Mouse (Mus musculus) heart, adult 9 months (tissue): ENCODE measurements around the gene Foxp1.
A peak's percentile ranks its signal among the peaks of the same experiment; 100 is the strongest.

Experiments
- DNase-seq, 2 experiments: peaks; one replicate each; pipeline ENCODE4 v3.0.0; 2022; ENCODE audit warnings: low spot score in 2 of 2

Gene Foxp1

GRCm38 (mm10) chr6:99285026-99285425 is 237.5 kb downstream of the Foxp1 start:
- no peak for DNase-seq

DNA sequence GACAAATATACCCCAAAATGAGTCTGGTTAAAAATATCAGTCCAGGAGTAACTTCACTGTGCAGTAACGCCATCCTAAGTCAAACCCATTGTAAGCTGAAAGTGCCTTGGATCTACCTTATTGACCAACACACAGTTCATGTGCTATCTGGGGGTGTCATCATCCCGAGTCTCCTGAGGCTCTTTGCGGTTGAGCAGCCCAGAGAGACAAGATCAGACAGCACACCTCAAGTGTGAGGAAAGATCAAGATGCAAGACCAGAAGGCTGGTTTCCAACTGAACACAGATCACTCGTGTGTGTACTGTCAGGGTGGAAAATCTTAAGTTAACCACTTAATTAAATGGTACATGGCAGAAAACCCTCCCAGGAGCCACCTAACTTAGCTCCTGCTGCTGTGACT is 238.5 kb downstream of the Foxp1 start:
- no peak for DNase-seq

DNA sequence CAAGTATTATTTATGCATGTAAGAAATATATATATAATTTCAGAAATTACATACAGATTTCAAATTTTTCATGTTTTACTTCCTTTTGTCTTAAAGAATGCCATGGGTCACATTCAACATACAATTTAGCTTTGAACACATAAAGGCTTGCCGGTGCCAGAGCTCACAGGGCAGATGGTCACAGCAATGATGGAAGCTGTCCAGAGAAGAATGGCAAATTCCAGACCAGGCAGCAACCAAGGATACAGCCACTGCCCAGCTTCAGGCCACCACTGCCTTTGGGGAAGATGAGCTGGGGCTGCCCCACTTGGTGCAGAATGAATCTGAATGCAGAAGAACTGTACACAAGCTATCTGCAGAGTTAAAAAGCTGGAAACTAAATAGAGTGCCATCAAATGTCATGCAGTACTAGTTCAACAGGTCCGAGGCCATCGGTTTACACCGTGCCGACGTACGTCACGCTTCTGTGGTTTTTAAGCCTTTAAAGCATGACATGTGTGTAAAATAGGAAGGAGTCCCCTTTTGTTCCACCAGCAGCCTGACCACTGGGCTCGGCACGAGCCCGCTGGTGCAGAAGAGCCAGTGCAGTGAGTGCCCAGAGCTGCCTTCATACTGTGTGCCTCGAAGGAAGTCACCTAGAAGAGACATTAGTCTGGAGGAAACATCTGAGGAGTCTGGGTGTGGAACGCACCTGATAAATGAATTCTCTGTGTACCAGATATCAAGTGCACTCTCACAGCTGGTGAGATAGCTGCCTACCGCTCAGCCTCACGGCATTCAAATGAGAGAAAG is 239.5 kb downstream of the Foxp1 start:
- DNase-seq = no peak

DNA sequence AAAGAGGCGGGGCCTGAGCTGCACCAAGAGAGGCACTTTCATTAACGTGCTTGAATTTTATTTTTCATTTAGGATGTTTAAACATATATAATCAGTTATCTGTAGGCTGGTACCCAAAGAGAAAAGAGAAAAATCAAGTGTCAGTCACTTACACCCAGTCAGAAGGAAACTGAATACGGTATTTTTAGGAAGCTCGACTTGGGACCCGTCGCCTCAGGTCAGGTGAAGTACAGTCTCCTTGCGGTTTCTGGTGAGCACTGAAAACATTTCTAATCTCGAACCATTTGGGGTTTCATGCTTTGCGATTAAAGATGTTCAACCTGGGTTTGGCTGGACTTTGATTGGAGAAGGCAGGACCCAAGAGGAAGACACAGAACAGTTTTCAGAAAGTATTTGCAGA is 241.1 kb downstream of the Foxp1 start:
- DNase-seq = no peak

DNA sequence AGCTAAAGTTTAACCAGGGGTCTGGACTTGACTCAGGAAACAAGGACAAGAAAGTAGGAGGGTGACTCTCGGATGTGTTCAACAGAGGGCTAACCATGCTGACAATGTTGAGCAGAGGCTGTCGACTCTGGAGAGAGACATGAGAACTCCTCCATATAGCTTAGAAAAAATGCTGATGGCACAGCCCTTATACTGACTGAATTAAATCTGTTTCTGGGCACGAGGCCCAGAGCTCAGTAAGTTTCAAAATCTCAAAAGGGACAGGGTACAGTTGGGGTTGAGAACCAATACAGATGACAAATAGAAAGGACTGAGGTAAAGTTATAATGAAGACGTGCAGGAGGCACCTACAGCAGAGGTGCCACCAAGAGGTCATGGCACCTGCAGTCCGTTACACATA is 241.9 kb downstream of the Foxp1 start:
- DNase-seq = no peak

- no peak for DNase-seq
Observed at GRCm38 (mm10) chr6:99277251-99277650, 245.3 kb downstream of the Foxp1 start.

DNA sequence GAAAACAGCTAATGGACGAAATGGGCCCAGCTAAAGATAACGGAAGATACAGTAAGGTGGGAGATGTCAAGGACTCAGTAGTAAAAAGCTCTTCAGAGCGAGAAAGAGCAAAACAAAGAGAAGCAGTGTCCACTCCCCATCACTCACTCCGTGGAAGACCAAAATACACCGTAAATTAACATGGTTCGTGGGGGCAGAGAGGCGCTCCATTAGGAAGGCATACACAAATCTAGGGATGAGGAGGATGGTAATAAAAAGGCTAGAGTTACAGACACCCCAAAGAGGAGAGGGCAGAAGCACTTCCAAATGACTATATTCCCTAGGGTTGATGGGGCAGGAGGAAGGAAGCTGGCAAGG is 246.2 kb downstream of the Foxp1 start:
- DNase-seq = no peak

GRCm38 (mm10) chr6:99275381-99276296 is 246.9 kb downstream of the Foxp1 start:
- no peak for DNase-seq

- DNase-seq = no peak
Observed at GRCm38 (mm10) chr6:99274667-99275066, 247.9 kb downstream of the Foxp1 start.

DNA sequence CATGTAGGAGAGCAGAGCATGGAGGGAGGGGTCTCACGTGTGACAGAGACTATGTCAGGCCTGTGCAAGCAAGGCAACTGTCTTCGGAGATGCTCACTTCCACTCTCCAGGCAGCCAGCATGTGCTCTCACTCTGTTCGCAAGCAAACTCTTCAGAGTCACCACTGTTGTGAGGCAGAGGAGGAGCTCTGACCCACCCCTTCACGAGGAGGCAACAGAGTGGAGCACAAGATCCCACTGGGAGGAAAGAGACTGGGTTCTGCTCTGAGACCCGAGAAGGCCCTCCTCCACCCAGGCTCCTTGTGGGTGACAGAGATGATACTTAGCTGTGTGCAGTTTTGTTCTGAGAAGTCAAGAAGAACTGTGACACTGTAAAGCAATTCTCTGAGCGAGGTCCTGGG is 248.3 kb downstream of the Foxp1 start:
- DNase-seq = no peak

GRCm38 (mm10) chr6:99273177-99273576 is 249.3 kb downstream of the Foxp1 start:
- DNase-seq = no peak

DNA sequence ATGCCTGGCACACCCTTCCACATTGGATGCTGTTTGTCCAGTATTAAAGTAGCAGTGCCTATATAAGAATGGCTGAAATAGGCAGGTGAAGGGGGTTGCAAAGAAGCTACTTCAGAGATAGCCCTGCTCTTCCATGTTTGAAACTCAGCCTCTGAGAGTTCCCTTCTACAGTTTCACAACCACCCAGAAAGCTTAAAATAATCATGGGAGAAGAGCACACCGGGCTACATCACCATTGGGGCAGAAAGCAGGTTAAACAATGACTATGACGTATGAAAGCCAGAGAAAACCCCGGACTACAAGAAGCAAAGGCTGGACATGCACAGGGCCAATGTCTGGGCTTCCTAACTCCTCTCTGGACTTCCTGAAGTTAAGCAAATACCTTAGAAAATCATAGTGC is 250.3 kb downstream of the Foxp1 start:
- no peak for DNase-seq

GRCm38 (mm10) chr6:99271741-99272140 is 250.8 kb downstream of the Foxp1 start:
- no peak for DNase-seq

GRCm38 (mm10) chr6:99269921-99270320 is 252.6 kb downstream of the Foxp1 start:
- DNase-seq = no peak

GRCm38 (mm10) chr6:99268171-99269061 is 254.1 kb downstream of the Foxp1 start:
- DNase-seq = no peak

DNA sequence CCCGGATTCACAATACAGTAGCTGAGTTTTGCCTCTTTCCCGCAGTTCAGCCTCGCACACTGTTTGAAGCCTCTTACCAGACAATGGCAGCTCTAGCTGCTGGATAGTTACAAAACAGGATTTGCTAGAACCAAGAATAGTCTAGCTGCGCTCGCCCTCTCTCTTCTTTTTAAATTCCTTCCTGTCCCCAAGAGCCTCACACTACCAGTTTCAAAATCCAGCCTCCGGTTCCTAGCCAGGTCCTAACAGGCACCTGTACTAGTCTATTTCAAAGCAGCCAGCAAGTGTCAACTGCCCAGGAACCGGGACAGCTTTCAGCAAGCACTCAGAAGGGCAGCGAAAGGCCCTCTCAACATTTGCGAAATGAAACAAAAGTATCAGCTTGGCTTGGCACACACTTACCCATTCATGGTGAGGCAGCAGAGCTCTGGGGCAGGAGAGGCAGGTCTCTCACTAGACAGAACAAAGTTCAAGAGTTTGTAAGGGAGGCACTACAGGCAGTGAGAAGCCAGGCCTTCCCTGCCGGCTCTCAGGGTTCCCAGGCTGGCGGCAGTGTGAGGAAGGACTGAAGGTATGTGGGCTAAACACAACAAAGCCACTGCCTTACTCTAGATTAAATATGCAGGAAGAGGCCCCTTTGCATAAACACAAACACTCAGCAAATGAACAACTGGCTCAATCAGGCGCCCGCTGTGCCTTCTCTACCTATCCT is 256.4 kb downstream of the Foxp1 start:
- DNase-seq = peak; percentile 13 to 24

DNA sequence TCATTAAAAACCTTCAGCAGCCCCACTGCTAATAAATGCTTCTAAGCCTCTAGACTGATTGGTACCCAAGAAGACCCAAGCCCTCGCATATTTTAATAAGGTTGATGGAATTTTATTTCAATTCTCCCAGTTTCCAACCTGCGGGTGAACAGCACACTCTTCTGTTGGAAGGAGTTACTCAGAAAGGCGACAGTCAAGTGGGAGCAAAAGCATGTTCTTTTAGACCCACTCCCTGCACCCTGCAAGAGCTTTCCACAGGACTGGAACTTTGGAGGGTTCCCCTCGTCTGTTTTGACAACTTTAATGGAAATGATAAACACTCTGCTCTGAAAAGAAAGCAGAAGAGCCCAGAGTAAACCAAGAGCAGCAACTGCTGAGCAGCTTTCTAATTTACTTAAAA is 257.3 kb downstream of the Foxp1 start:
- DNase-seq = no peak

DNA sequence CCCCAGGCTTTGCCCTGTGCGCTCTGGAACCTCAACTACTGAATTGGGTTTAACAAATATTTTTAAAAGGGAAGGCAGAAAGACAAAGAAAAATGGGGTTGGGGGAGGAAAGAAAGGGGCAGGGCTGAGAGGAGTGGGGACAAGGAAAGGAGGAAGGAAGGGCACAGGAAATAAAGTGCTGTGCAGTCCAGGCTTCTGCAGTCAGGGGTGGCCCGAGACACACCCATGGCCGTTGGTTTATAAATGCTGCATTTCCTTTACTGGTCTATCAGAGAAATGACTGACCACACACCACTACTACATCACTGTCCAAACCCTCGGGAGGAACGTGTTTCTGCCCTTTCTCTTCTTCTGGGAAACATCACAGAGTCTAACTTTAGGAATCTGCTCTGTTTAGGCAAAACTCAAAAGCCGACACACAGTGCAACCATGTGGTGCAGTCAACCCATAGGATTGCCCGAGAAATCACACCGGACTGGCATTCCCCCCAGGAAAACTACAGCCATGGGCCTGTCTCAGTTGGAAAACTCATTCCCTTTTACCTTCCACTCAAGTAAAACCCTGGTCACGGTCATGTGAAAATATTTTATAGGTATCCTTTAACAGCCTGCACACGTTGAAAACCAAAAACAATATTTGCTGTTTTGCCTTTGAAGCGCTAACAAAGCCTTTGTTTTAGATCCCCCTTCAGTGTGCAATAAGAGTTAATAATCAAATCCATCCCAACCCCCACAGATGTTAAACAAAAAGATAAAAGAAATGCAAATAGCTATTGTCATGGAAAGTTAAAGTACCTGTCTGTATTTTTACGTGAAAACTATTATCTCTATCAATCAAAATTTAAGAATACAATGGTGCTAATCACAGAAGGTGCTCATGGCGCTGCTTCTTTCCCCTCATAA is 258.1 kb downstream of the Foxp1 start:
- DNase-seq = peak in 1 of 2 experiments; percentile 18

DNA sequence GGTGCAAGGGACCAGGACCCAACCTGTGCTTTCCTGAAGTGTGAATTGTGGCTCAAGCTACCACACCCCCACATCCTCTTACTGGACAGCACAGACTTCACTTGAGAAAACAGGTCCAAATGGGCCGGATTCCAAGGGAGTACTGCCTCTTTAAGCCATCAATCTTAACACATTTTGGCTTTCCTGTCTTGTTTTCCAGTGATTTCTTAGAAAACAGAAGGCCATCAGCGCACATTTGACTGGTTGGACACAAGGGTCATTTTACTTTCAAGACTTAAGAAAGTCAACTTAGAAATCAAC is 258.7 kb downstream of the Foxp1 start:
- no peak for DNase-seq

DNA sequence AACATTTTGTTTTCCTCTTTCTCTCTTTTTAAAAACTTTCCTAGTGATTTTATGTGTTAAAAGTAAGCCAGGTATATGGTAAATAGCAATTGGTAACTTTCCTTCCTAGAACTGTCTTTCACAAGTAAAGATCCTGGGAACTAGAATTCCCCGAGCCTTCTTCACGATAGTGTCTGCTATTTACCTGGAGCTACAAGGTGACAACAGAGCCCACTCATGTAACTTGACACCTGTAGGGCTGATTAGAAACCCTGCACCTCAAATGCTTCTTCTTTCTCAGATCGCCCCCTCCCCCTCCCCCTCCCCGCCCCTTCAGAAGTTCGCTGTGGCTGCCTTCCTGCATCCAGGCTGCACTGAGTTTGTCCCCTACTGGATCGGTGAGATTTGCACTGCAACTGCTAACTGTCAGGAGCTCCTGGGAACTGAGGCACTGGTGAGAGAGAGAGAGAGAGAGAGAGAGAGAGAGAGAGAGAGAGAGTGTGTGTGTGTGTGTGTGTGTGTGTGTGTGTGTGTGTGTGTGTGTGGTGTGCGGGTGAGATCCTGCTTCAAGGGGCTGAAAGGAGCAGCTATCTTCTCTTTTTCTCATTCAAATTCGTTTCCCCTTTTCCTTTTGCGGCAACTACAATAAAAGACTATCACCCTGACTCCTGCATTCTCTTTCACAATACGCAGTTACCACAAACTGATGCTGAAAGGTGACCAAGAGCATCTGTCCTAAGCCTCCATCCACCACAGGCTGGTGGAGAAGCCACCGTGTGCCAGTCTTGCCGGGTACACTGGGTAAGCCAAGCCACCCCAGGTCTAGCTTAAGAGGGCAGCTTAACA is 259.2 kb downstream of the Foxp1 start:
- DNase-seq = no peak
